Comparison of ENCODE assay signal across 22 mouse cellular contexts in genomic region chr11:107674006-107674405, GRCm38 (mm10). TPM values are rescaled to one million over a fixed set of nuclear protein-coding genes. Genes with fewer than 3 reads are reported as not detected.
"Had no signal": no experiment of that assay in that cellular context is flagged by ENCODE, and none has a peak within 500 bp of the region (broad histone marks: within the 10 kb centered on the region; RNA-seq: fewer than 3 reads in every experiment).

No protein-coding gene starts in this region.

- H3K4me2 ChIP-seq: intestine, embryonic 15.5 days; kidney, embryonic 15.5 days; limb, embryonic 12.5 days; liver, embryonic 13.5 days; midbrain, embryonic 11.5 days; midbrain, embryonic 15.5 days; neural tube, embryonic 12.5 days; stomach, embryonic 15.5 days had no signal

- H3K9ac ChIP-seq: intestine, embryonic 15.5 days; kidney, embryonic 15.5 days; limb, embryonic 12.5 days; liver, embryonic 13.5 days; liver, postnatal 0 days; midbrain, embryonic 15.5 days; neural tube, embryonic 12.5 days; stomach, embryonic 15.5 days had no signal

- H3K27ac ChIP-seq: intestine, embryonic 15.5 days; kidney, embryonic 15.5 days; left cerebral cortex, adult 2 months; limb, embryonic 12.5 days; liver, embryonic 13.5 days; macrophage; midbrain, embryonic 15.5 days; neural tube, embryonic 12.5 days; stomach, embryonic 15.5 days had no signal

- H3K27me3 ChIP-seq: intestine, embryonic 15.5 days; kidney, embryonic 15.5 days; limb, embryonic 12.5 days; liver, embryonic 13.5 days; megakaryocyte, embryonic 14.5 days; midbrain, embryonic 15.5 days; neural tube, embryonic 12.5 days; stomach, embryonic 15.5 days had no signal

- H3K9me3 ChIP-seq: intestine, embryonic 15.5 days; kidney, embryonic 15.5 days; limb, embryonic 12.5 days; liver, embryonic 13.5 days; megakaryocyte, embryonic 14.5 days; midbrain, embryonic 15.5 days; neural tube, embryonic 12.5 days; stomach, embryonic 15.5 days had no signal

- H3K4me3 ChIP-seq: intestine, embryonic 15.5 days; kidney, embryonic 15.5 days; left cerebral cortex, adult 2 months; limb, embryonic 12.5 days; liver, embryonic 13.5 days; megakaryocyte, embryonic 14.5 days; midbrain, embryonic 15.5 days; neural tube, embryonic 12.5 days; stomach, embryonic 15.5 days had no signal

- DNase-seq: kidney, adult 18-20 months; kidney, postnatal 25 days; liver; liver, embryonic 13.5 days; liver, postnatal 0 days; right cerebral cortex, postnatal 4 days; spleen, adult 18-20 months; thymus, postnatal 4 days had no signal

- H3K4me1 ChIP-seq: limb, embryonic 12.5 days; liver, embryonic 13.5 days; stomach, embryonic 15.5 days had no signal

- ATAC-seq: intestine, embryonic 15.5 days; liver, postnatal 0 days; midbrain, embryonic 15.5 days had no signal

RNA-seq across cellular contexts. Expression of gene Cacng1, which starts 42.3 kb away (rescaled TPM):
- total RNA-seq: layer of hippocampus, postnatal 25 days; left cerebral cortex, adult 2 months; left cerebral cortex, postnatal 25 days; monocyte, adult 5-6 weeks; neutrophil, adult 5-6 weeks had no signal
- polyA plus RNA-seq: macrophage had no signal
